Mouse (Mus musculus) hindbrain, embryonic 12.5 days (tissue): ENCODE measurements at regions not wholly inside any gene's neighbourhood (a gene's known extent, or its start where the extent isn't known, plus 50 kb on each side); places are given as distances from the start of the nearest gene placed in this dataset.
"Not testable (repeated sequence)": the region's sequence is repeated elsewhere in the genome, so short reads cannot be mapped to it uniquely, and the experiment has no call there.

ENCODE experiments used
- ATAC-seq: fragments of 200-750 bp; cut with Nextera tagmentation; 2 replicates; pipeline ENCODE4 v1.8.0; 2017; ENCODE audit warnings: moderate TSS enrichment; ENCODE audit not compliant: low FRiP score
- H3K27ac ChIP-seq: fragments of 300-500 bp; sonication (generic); 2 replicates; pipeline ENCODE4 v1.5.1; 2016; ENCODE audit warnings: mild to moderate bottlenecking
- H3K27me3 ChIP-seq: fragments of 300-500 bp; sonication (generic); 2 replicates; pipeline ENCODE4 v1.6.1; 2016; ENCODE audit warnings: mild to moderate bottlenecking
- H3K36me3 ChIP-seq: fragments of 300-500 bp; sonication (generic); 2 replicates; pipeline ENCODE4 v1.6.1; 2016; ENCODE audit warnings: mild to moderate bottlenecking
- H3K4me1 ChIP-seq: fragments of 300-500 bp; sonication (generic); 2 replicates; pipeline ENCODE4 v1.6.1; 2016
- H3K4me2 ChIP-seq: fragments of 300-500 bp; sonication (generic); replicated peaks from 2 replicates; pipeline ENCODE4 v1.6.1; 2016; ENCODE audit warnings: mild to moderate bottlenecking
- H3K4me3 ChIP-seq: fragments of 300-500 bp; sonication (generic); 2 replicates; pipeline ENCODE4 v1.5.1; 2016; ENCODE audit warnings: mild to moderate bottlenecking
- H3K9ac ChIP-seq: fragments of 300-500 bp; sonication (generic); 2 replicates; pipeline ENCODE4 v1.6.1; 2016; ENCODE audit warnings: mild to moderate bottlenecking, moderate library complexity
- H3K9me3 ChIP-seq: fragments of 300-500 bp; sonication (generic); replicated peaks from 2 replicates; pipeline ENCODE4 v1.6.1; 2016; ENCODE audit warnings: mild to moderate bottlenecking
- WGBS: fragments of 180-500 bp; shearing (Covaris S2); methylation state at CpG from one replicate; pipeline ENCODE4 v1.1.7; 2016; 5-methylcytosine and 5-hydroxymethylcytosine counted together

DNA sequence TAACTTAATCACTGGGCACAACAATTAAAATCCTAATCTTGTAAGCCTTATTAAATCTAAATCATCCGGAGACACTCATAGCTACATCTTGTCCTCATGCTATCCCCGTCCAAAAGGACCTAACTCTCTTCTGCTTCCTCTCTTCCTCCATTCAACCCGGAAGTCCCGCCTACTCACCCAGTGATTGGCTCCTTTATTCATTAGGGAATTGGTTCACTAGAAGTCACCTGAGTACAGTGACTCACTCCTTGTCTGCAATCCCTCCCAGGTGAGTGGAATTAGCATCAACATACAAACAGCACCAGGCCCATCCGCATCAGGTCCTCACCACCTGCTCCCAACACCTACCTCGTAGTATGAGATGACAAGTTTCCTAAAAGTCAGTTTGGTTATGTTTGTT is 114.5 kb downstream of the Enc1 start:
- not testable (repeated sequence) for H3K36me3 ChIP-seq, ATAC-seq, H3K4me2 ChIP-seq, H3K27me3 ChIP-seq, H3K4me3 ChIP-seq, H3K27ac ChIP-seq, H3K9ac ChIP-seq, H3K4me1 ChIP-seq, H3K9me3 ChIP-seq
- 93% methylated on average over 6 of the region's 6 CpGs for WGBS

DNA sequence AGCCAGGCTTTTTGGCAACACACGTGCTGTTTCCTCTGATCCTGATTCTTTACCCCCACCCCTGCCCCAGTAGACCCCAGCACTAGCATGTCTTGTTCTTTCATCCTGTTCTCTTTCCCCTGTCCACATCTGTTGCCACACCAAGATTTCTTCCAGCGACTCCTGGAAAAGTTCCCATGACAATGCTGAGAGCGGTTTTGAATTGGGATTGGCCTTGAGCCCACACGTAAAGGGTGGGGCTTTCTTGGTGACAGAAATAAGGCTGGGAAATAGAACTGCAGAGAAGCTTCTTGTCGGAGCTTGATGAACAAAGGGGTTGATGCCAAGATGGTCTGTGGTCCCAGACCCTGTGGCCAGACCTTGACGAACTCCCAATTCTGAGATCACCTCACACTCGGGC is 106.8 kb downstream of the Enc1 start:
- Histone ChIP-seq H3K9me3 (no peaks in the 10 kb centered on the region), H3K36me3 (no peaks in the 10 kb centered on the region), H3K4me2 (no peak overlapping the region), H3K4me1 (no peaks in the 10 kb centered on the region), H3K27me3 (no peaks in the 10 kb centered on the region), H3K4me3 (no peak overlapping the region), H3K27ac (no peak overlapping the region), H3K9ac (no peak overlapping the region)
- 92% methylated on average over 7 of the region's 7 CpGs for WGBS
- no peak for ATAC-seq

DNA sequence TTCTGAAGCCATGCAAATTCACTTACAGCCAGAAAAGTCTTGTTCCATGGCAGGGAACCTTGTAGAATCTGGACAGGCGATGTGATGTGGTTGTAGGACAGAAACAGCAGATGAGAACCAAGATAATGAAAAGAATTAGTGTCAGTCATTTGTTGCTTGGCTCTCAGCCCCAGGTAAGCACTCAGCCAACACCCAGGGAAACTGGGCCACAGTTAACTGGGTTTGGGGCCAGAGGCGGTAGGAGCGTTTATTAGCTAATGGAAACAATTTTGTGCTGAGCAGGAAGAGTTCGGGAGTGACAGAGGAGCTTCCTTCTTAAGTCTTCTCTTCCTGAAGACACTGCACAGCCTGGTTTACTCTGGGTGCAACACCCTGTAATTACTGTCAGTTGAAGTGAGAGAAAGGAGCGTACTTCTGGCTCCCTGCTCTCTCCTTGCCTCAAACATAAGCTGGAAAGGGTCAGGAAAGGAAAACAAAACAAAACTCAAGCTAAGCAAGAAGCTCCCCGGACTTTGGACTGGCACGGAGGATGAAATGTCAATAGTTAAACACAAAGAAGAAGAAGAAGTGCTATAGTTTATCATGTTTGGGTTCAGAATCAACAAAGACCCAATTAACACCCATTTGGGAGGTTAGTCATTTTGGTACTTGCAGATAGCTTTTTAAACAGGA is 100.4 kb downstream of the Enc1 start:
- Histone ChIP-seq H3K36me3 (no peaks in the 10 kb centered on the region), H3K9ac (no peak overlapping the region), H3K4me3 (no peak overlapping the region), H3K4me2 (no peak overlapping the region), H3K4me1 (peaks cover 8% of the 10 kb centered on the region), H3K27ac (no peak overlapping the region), H3K27me3 (no peaks in the 10 kb centered on the region), H3K9me3 (no peaks in the 10 kb centered on the region)
- 74% methylated on average over 7 of the region's 7 CpGs for WGBS
- ATAC-seq = no peak

DNA sequence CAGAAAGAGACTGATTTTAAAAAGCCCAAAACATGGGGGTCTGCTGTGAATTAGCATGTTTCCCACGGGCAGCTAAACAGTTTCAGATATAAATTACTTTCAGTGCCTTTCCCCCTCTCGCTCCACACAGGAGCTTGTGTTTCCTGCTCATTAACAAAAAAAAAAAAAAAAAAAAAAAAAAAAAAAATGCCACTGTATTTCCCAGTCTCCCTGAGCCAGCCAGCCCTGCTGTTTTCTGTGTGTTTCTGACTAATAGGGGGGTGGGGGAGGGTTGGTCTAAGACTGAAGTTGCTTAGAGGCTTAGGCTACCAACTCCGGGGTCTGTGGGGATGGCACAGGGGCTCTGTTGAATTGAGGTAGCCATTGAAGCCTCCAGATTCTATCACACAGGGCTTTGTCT is 97.0 kb downstream of the Enc1 start:
- Histone ChIP-seq H3K4me1 (peaks cover 15% of the 10 kb centered on the region), H3K9ac (no peak overlapping the region), H3K36me3 (no peaks in the 10 kb centered on the region), H3K27me3 (no peaks in the 10 kb centered on the region), H3K4me3 (no peak overlapping the region), H3K27ac (no peak overlapping the region), H3K4me2 (no peak overlapping the region), H3K9me3 (no peaks in the 10 kb centered on the region)
- no peak for ATAC-seq
- 15% methylated on average over 3 of the region's 3 CpGs for WGBS

DNA sequence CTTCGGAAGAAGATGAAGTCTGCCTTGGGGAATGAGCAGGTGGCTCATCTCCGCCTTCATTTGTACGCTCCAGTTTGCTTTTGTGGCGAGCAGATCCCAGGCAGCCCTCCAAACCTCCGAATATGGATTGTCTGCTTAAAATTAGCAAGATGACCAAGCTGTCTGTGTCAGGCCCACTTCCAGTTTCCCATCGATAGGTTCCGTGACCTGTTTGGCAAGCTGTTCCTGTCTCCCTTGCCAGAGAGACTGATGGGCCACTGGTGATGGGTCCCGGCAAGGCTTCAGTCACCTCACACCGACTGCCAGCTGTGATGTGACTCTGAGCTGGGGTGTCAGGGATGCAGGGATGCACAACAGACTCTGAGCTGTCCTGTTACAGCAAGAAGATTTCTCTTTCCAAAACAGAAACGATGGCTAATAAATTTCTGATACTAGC is 96.4 kb downstream of the Enc1 start:
- no peaks in the 10 kb centered on the region for H3K36me3 ChIP-seq
- no peak overlapping the region for H3K9ac ChIP-seq
- no peak for ATAC-seq
- H3K4me1 ChIP-seq = peaks cover 15% of the 10 kb centered on the region
- 58% methylated on average over 10 of the region's 10 CpGs for WGBS
- no peak overlapping the region for H3K27ac ChIP-seq
- no peaks in the 10 kb centered on the region for H3K9me3 ChIP-seq
- H3K4me3 ChIP-seq = no peak overlapping the region
- H3K27me3 ChIP-seq = no peaks in the 10 kb centered on the region
- H3K4me2 ChIP-seq = no peak overlapping the region

DNA sequence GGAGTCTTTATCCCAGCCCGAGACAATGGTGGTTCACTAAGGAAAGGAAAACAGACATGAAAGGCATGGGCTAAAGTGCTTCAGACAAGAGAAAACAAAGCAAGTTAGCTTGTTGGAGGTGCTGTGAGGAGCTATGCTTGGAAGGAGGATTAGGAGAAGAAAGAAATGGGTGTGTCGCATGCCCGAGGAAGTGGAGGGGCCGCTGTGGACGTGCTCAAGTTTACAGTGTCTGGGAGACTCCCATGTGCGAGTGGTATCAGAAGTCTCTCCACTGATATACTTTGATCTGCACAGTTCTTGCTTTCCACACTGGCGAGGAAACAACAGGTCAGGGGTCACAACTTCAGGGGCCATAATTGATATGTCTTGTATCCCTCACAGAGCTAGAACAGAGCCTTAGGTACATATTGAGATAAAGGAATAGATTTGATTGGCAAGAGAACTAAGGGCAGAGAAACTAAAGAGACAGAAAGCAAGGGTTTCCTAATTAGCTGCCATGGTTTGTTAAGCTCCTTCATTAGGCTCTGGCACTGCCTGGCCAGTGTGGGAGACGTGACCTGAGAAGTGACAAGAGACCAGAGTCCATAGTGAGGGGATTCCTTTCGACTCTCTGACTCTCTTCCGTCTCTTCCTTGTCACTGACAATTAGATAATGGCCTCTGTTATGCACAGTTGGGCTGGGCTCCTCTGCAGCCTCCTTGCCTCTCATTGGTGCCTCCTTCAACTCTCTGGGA is 93.1 kb downstream of the Enc1 start:
- Histone ChIP-seq H3K4me1 (peaks cover 15% of the 10 kb centered on the region), H3K9me3 (no peaks in the 10 kb centered on the region), H3K4me3 (no peak overlapping the region), H3K36me3 (no peaks in the 10 kb centered on the region), H3K4me2 (no peak overlapping the region), H3K27ac (no peak overlapping the region), H3K27me3 (no peaks in the 10 kb centered on the region), H3K9ac (no peak overlapping the region)
- 16% methylated on average over 10 of the region's 10 CpGs for WGBS
- ATAC-seq = no peak

DNA sequence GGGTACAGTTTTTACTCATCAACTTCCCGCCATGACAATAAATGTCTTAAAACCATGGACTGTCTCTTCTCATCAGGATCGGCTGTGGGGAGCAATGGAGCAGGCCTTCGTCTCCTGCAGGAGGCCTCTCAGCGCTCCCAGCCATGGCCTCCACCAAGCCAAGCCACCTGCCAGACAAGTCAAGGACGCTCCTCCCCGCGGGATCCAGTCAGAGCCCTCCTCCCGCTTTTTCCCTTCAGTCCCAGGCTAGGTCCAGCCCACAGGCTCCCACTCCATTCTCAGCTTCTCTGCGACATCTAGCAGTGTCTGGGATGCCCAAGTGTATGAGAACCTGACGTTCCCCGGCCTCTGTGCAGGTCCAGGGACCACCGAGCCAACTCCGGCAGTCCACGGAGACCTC is 90.2 kb downstream of the Enc1 start:
- no peak overlapping the region for H3K9ac ChIP-seq
- no peak overlapping the region for H3K27ac ChIP-seq
- 89% methylated on average over 14 of the region's 14 CpGs for WGBS
- peaks cover 7% of the 10 kb centered on the region; the same call in 1 of the 2 replicates for H3K4me1 ChIP-seq
- no peak for ATAC-seq
- no peaks in the 10 kb centered on the region for H3K27me3 ChIP-seq
- H3K4me3 ChIP-seq = no peak overlapping the region
- no peaks in the 10 kb centered on the region for H3K9me3 ChIP-seq
- no peaks in the 10 kb centered on the region for H3K36me3 ChIP-seq
- no peak overlapping the region for H3K4me2 ChIP-seq

DNA sequence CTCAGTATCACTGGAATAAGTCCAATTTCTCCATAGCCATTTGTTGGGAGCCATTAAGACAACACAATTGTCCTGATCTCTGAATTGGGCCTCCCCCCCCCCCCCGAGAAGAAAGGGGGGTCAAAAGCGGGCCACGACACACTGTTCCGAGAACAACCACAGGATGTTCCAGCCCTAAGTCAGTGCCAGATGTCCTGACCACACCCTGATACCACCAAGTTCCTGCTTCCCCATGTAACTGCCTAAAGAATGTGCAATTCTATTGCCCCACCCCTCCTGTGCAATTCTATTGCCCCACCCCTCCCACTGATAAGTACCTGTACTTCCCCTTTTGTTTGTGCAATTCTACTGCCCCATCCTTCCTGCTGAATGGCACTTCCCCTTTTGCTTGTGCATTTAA is 80.4 kb downstream of the Enc1 start:
- not testable (repeated sequence) for ATAC-seq, H3K9ac ChIP-seq, H3K36me3 ChIP-seq, H3K4me2 ChIP-seq, H3K27ac ChIP-seq, H3K27me3 ChIP-seq, H3K9me3 ChIP-seq, H3K4me3 ChIP-seq
- peaks cover 11% of the 10 kb centered on the region; the same call in 1 of the 2 replicates for H3K4me1 ChIP-seq
- WGBS = 81% methylated on average over 4 of the region's 4 CpGs

DNA sequence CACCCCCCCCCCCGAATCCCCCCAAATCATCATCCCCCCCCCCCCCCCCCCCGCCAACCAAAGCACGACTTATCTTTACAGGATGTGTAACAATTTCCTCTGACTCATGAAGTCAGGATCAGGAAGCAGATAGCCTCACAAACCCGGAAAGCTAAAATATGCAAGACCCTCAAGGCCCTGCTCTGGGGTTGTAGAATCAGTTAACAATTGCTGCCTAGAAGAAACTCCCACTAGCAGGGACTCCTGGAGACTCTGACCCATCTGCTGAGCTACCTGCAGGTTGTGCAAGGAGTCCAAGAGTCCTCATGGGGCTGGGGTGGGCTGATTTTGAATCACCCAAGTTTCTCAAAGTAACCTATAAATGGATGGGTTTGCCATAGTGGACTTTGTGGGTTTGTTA is 79.9 kb downstream of the Enc1 start:
- no peak overlapping the region for H3K4me3 ChIP-seq
- H3K9me3 ChIP-seq = no peaks in the 10 kb centered on the region
- H3K27ac ChIP-seq = no peak overlapping the region
- H3K9ac ChIP-seq = no peak overlapping the region
- peaks cover 13% of the 10 kb centered on the region; the same call in 1 of the 2 replicates for H3K4me1 ChIP-seq
- no peak for ATAC-seq
- no peaks in the 10 kb centered on the region for H3K36me3 ChIP-seq
- no peaks in the 10 kb centered on the region for H3K27me3 ChIP-seq
- WGBS = 28% methylated on average over 2 of the region's 4 CpGs
- no peak overlapping the region for H3K4me2 ChIP-seq

DNA sequence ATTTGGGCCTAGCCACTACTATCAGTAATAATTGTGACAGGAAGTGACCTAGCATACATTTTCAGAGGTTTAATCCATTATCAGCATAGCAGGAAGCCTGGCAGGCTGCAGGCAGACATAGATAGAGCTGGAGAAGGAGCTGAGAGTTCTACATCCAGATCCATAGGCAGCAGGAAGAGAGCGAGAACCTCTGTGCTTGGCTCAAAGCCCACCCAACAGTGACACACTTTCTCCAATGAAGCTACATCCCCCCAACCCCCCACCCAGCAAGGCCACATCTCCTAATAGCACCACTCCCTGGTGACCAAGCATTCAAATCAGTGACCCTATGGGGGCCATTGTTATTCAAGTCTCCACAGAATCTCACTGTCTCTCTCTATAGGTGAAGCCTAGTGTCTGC is 79.4 kb downstream of the Enc1 start:
- H3K9ac ChIP-seq = no peak overlapping the region
- 82% methylated on average over 1 of the region's 1 CpGs for WGBS
- peaks cover 13% of the 10 kb centered on the region; the same call in 1 of the 2 replicates for H3K4me1 ChIP-seq
- no peak for ATAC-seq
- no peaks in the 10 kb centered on the region for H3K27me3 ChIP-seq
- no peaks in the 10 kb centered on the region for H3K9me3 ChIP-seq
- no peak overlapping the region for H3K4me2 ChIP-seq
- H3K4me3 ChIP-seq = no peak overlapping the region
- H3K36me3 ChIP-seq = no peaks in the 10 kb centered on the region
- no peak overlapping the region for H3K27ac ChIP-seq

DNA sequence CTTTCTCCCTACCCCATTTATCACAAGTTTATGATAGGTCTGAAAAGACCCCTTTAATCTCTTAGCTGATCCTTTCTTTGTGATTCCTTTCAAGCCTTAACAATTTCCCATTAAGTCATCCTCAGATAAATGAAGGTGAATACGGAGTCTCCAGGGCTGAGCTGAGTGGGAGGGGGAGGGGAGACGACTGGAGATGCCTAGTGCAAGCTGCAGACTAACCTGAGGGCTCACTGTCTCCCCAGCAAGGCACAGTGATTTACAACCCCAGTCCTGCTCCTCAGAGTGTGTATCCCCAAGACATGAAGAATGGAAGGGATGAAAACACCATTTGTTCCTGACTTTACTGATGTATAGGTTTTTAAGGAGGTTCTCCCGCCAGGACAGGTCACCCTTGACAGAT is 76.7 kb downstream of the Enc1 start:
- no peak overlapping the region for H3K9ac ChIP-seq
- no peak overlapping the region for H3K4me3 ChIP-seq
- no peak overlapping the region for H3K4me2 ChIP-seq
- H3K27ac ChIP-seq = peak overlapping the region; percentile 69
- no peaks in the 10 kb centered on the region for H3K9me3 ChIP-seq
- peak; percentile 85 for ATAC-seq
- no peaks in the 10 kb centered on the region for H3K36me3 ChIP-seq
- H3K4me1 ChIP-seq = peaks cover 20% of the 10 kb centered on the region; the same call in 1 of the 2 replicates
- H3K27me3 ChIP-seq = no peaks in the 10 kb centered on the region
- WGBS = 17% methylated on average over 3 of the region's 3 CpGs

DNA sequence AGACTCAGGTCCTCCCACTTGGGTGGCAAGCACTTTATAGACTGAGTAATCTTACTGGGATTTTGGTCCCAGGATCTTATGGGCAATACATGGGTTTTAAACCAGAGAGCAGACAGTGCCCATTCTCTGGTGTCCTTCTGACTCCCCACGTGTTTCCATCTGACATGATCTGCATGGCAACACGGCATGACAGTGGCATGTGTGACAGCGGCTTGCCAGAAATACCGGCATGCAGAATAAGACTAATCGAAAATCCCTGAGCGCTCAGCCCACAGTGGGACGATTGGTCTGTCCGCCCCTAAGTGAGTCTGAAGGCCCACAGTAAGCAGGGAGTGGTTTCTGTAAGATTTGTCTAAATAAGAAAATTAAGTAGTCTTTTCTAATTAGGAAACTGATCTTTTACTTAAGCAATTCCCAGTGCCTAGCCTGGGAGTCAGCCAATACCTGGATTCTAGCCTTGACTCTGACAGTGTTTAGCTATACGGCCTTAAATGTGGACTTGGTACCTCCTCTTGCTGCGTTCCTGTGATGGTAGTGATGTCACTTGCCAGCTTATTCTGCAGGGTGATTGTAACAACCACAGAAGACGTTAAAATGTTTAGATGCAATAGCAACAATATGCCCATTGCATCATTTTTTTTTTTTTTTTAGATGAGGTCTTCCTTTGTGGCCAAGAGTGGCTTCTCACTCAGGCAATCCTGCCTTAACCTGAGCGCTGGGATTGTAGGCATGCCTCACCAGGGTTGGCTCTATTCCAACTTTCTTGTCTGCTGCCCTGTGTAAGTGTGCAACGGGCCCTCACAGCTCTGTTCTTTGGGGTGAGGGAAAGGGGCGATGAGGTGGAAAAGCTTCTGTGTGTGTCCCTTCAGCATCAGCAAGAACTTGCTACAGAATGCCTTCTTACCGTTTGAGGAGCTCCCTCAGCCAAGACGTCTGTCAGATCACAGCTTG is 71.8 kb downstream of the Enc1 start:
- no peaks in the 10 kb centered on the region for H3K36me3 ChIP-seq
- peaks cover 39% of the 10 kb centered on the region for H3K4me1 ChIP-seq
- 70% methylated on average over 16 of the region's 16 CpGs for WGBS
- H3K4me3 ChIP-seq = no peak overlapping the region
- H3K27ac ChIP-seq = no peak overlapping the region
- no peak overlapping the region for H3K9ac ChIP-seq
- no peaks in the 10 kb centered on the region for H3K9me3 ChIP-seq
- H3K27me3 ChIP-seq = no peaks in the 10 kb centered on the region
- no peak for ATAC-seq
- no peak overlapping the region for H3K4me2 ChIP-seq
